Mouse (Mus musculus) testis, adult 2 months (tissue): ENCODE data around the gene Auts2.

Source experiments
- CTCF ChIP-seq: fragments of 200-500 bp; IDR thresholded peaks from 2 replicates; pipeline ENCODE4 v1.5.1; 2012; ENCODE audit warnings: low read depth, mild to moderate bottlenecking, inconsistent platforms, low read length, moderate library complexity; ENCODE audit not compliant: control insufficient read depth, insufficient read depth, insufficient replicate concordance
- POLR2A ChIP-seq: fragments of 200-500 bp; IDR thresholded peaks from 2 replicates; pipeline ENCODE4 v1.6.1; 2012; ENCODE audit warnings: low read depth, mild to moderate bottlenecking, inconsistent platforms, low read length, moderate library complexity; ENCODE audit not compliant: control insufficient read depth

DNA sequence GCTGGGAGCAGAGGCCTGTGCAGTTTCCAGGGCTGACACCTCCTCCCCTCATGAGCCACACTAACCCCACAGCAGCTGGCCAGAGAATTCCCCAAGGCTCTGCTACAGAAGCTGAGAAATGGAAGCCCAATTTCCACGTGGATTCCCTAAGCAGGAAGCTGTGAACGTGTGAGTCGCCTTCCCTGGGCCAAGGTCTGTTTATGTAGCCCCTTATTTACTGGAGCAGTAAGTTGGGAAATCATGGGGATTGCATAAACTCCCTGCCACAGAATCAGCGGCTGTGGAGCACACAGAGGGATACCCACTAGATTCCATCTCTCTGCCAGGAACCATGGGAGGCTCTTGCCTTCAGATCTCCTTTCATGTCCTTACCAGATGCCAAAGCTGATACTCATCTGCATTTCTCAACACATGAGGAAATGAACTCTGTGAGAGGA lies 895.4 kb downstream of the Auts2 start:
- TF ChIP-seq POLR2A (no peak), CTCF (no peak)
